Mouse (Mus musculus): ENCODE data around the gene Sohlh2. TPM values are rescaled to one million over a fixed set of nuclear protein-coding genes. Genes with fewer than 3 reads are reported as not detected.
A peak's percentile ranks its signal among the peaks of the same experiment; 100 is the strongest.

Sohlh2 gene
- polyA plus RNA-seq (2016; fragmentation: Nextera tagmentation; extraction: Ambion mirVana) = not detected in 2 replicates

GRCm38 (mm10) chr3:55181766-55182165, at the start of gene Sohlh2:
Sohlh2 (plus strand) TSS chr3:55182028.
- 0 out of 2 replicates have a peak, but pooled peaks have one; percentile 47 for ATAC-seq (ENCODE audit: insufficient number of reproducible peaks, insufficient read depth, low FRiP score, low TSS enrichment)
- Histone ChIP-seq H3K4me1 (no peaks in the 10 kb centered on the region), H3K9ac (no peak within 1 kb of the TSS), H3K9me3 (no peaks in the 10 kb centered on the region), H3K4me3 (no peak within 1 kb of the TSS), H3K27ac (no peak within 1 kb of the TSS), H3K36me3 (no peaks in the 10 kb centered on the region), H3K27me3 (no peaks in the 10 kb centered on the region), H3K4me2 (replicated peaks) (no peak within 1 kb of the TSS)
- WGBS = 94% methylated on average over 22 of the region's 22 CpGs

- H3K36me3 ChIP-seq = peaks cover 48% of the 10 kb centered on the region
Measured at GRCm38 (mm10) chr3:55137039-55137438, 44.8 kb upstream of the Sohlh2 start, which contains the start of gene Ccdc169. Ccdc169 (plus strand) TSS chr3:55137339.

GRCm38 (mm10) chr3:55139837-55140236, 42.0 kb upstream of the Sohlh2 start:
- H3K27me3 ChIP-seq = no peaks in the 10 kb centered on the region
- peaks cover 26% of the 10 kb centered on the region for H3K36me3 ChIP-seq
- 93% methylated on average over 12 of the region's 12 CpGs for WGBS
- H3K9me3 ChIP-seq = no peaks in the 10 kb centered on the region
- no peak overlapping the region for H3K4me3 ChIP-seq
- no peak overlapping the region for H3K4me2 ChIP-seq (replicated peaks)
- H3K9ac ChIP-seq = no peak overlapping the region
- no peak for ATAC-seq (ENCODE audit: insufficient number of reproducible peaks, insufficient read depth, low FRiP score, low TSS enrichment)
- no peak overlapping the region for H3K27ac ChIP-seq
- no peaks in the 10 kb centered on the region for H3K4me1 ChIP-seq

More at GRCm38 (mm10) chr3:55137039-55137438, 44.8 kb upstream of the Sohlh2 start, which contains the start of gene Ccdc169:
- H3K9me3 ChIP-seq = no peaks in the 10 kb centered on the region
- H3K27ac ChIP-seq = no peak within 1 kb of the TSS
- no peaks in the 10 kb centered on the region for H3K4me1 ChIP-seq
- no peak within 1 kb of the TSS for H3K4me2 ChIP-seq (replicated peaks)
- no peaks in the 10 kb centered on the region for H3K27me3 ChIP-seq
- ATAC-seq (ENCODE audit: insufficient number of reproducible peaks, insufficient read depth, low FRiP score, low TSS enrichment) = no peak
- H3K9ac ChIP-seq = no peak within 1 kb of the TSS
- no peak within 1 kb of the TSS for H3K4me3 ChIP-seq

- no peak for ATAC-seq (ENCODE audit: insufficient number of reproducible peaks, insufficient read depth, low FRiP score, low TSS enrichment)
- Histone ChIP-seq H3K9ac (no peak overlapping the region), H3K9me3 (no peaks in the 10 kb centered on the region), H3K36me3 (peaks cover 13% of the 10 kb centered on the region), H3K27ac (no peak overlapping the region), H3K4me2 (replicated peaks) (no peak overlapping the region), H3K4me3 (no peak overlapping the region), H3K27me3 (no peaks in the 10 kb centered on the region), H3K4me1 (no peaks in the 10 kb centered on the region)
- WGBS = 39% methylated on average over 2 of the region's 2 CpGs
Measured at GRCm38 (mm10) chr3:55141401-55141800, 40.4 kb upstream of the Sohlh2 start.

GRCm38 (mm10) chr3:55144916-55145315, 36.9 kb upstream of the Sohlh2 start:
- Histone ChIP-seq H3K27me3 (no peaks in the 10 kb centered on the region), H3K36me3 (no peaks in the 10 kb centered on the region), H3K9me3 (no peaks in the 10 kb centered on the region), H3K9ac (no peak overlapping the region), H3K4me3 (no peak overlapping the region), H3K4me2 (replicated peaks) (no peak overlapping the region), H3K4me1 (peaks cover 4% of the 10 kb centered on the region; the same call in 1 of the 2 replicates), H3K27ac (no peak overlapping the region)
- WGBS = 81% methylated on average over 4 of the region's 4 CpGs
- ATAC-seq (ENCODE audit: insufficient number of reproducible peaks, insufficient read depth, low FRiP score, low TSS enrichment) = no peak

GRCm38 (mm10) chr3:55146441-55146840, 35.4 kb upstream of the Sohlh2 start:
- no peaks in the 10 kb centered on the region for H3K36me3 ChIP-seq
- no peak overlapping the region for H3K4me2 ChIP-seq (replicated peaks)
- H3K4me3 ChIP-seq = no peak overlapping the region
- 55% methylated on average over 6 of the region's 6 CpGs for WGBS
- H3K27ac ChIP-seq = no peak overlapping the region
- H3K9ac ChIP-seq = no peak overlapping the region
- no peaks in the 10 kb centered on the region for H3K9me3 ChIP-seq
- no peaks in the 10 kb centered on the region for H3K27me3 ChIP-seq
- no peak for ATAC-seq (ENCODE audit: insufficient number of reproducible peaks, insufficient read depth, low FRiP score, low TSS enrichment)
- peaks cover 4% of the 10 kb centered on the region; the same call in 1 of the 2 replicates for H3K4me1 ChIP-seq

GRCm38 (mm10) chr3:55147156-55147555, 34.7 kb upstream of the Sohlh2 start:
- Histone ChIP-seq H3K4me1 (peaks cover 4% of the 10 kb centered on the region; the same call in 1 of the 2 replicates), H3K9me3 (no peaks in the 10 kb centered on the region), H3K4me2 (replicated peaks) (no peak overlapping the region), H3K27me3 (no peaks in the 10 kb centered on the region), H3K27ac (no peak overlapping the region), H3K9ac (no peak overlapping the region), H3K36me3 (no peaks in the 10 kb centered on the region), H3K4me3 (no peak overlapping the region)
- WGBS = 84% methylated on average over 2 of the region's 2 CpGs
- no peak for ATAC-seq (ENCODE audit: insufficient number of reproducible peaks, insufficient read depth, low FRiP score, low TSS enrichment)

- H3K27me3 ChIP-seq = no peaks in the 10 kb centered on the region
- H3K4me1 ChIP-seq = peaks cover 4% of the 10 kb centered on the region; the same call in 1 of the 2 replicates
- no peak overlapping the region for H3K4me3 ChIP-seq
- WGBS = 13% methylated on average over 3 of the region's 3 CpGs
- H3K27ac ChIP-seq = no peak overlapping the region
- H3K9ac ChIP-seq = no peak overlapping the region
- ATAC-seq (ENCODE audit: insufficient number of reproducible peaks, insufficient read depth, low FRiP score, low TSS enrichment) = no peak
- H3K36me3 ChIP-seq = no peaks in the 10 kb centered on the region
- H3K4me2 ChIP-seq (replicated peaks) = no peak overlapping the region
- no peaks in the 10 kb centered on the region for H3K9me3 ChIP-seq
Measured at GRCm38 (mm10) chr3:55148091-55148490, 33.7 kb upstream of the Sohlh2 start.

- Histone ChIP-seq H3K9me3 (no peaks in the 10 kb centered on the region), H3K27me3 (no peaks in the 10 kb centered on the region), H3K27ac (no peak overlapping the region), H3K4me3 (no peak overlapping the region), H3K4me2 (replicated peaks) (no peak overlapping the region), H3K9ac (no peak overlapping the region), H3K4me1 (peaks cover 4% of the 10 kb centered on the region; the same call in 1 of the 2 replicates), H3K36me3 (no peaks in the 10 kb centered on the region)
- WGBS = 44% methylated on average over 7 of the region's 7 CpGs
- ATAC-seq (ENCODE audit: insufficient number of reproducible peaks, insufficient read depth, low FRiP score, low TSS enrichment) = no peak
Measured at GRCm38 (mm10) chr3:55151656-55152433, 30.0 kb upstream of the Sohlh2 start.

GRCm38 (mm10) chr3:55152673-55153334, 29.0 kb upstream of the Sohlh2 start:
- peaks cover 4% of the 10 kb centered on the region; the same call in 1 of the 2 replicates for H3K4me1 ChIP-seq
- no peak for ATAC-seq (ENCODE audit: insufficient number of reproducible peaks, insufficient read depth, low FRiP score, low TSS enrichment)
- 56% methylated on average over 6 of the region's 6 CpGs for WGBS
- H3K27me3 ChIP-seq = no peaks in the 10 kb centered on the region
- H3K9ac ChIP-seq = no peak overlapping the region
- H3K4me3 ChIP-seq = no peak overlapping the region
- H3K9me3 ChIP-seq = no peaks in the 10 kb centered on the region
- H3K4me2 ChIP-seq (replicated peaks) = no peak overlapping the region
- H3K27ac ChIP-seq = no peak overlapping the region
- H3K36me3 ChIP-seq = no peaks in the 10 kb centered on the region

- ATAC-seq (ENCODE audit: insufficient number of reproducible peaks, insufficient read depth, low FRiP score, low TSS enrichment) = no peak
- Histone ChIP-seq H3K9me3 (no peaks in the 10 kb centered on the region), H3K27me3 (no peaks in the 10 kb centered on the region), H3K9ac (no peak overlapping the region), H3K36me3 (no peaks in the 10 kb centered on the region), H3K4me3 (no peak overlapping the region), H3K4me1 (no peaks in the 10 kb centered on the region), H3K27ac (no peak overlapping the region), H3K4me2 (replicated peaks) (no peak overlapping the region)
- WGBS = 93% methylated on average over 7 of the region's 7 CpGs
Measured at GRCm38 (mm10) chr3:55154163-55154562, 27.7 kb upstream of the Sohlh2 start.

- Histone ChIP-seq H3K4me1 (no peaks in the 10 kb centered on the region), H3K9ac (no peak overlapping the region), H3K27ac (no peak overlapping the region), H3K36me3 (no peaks in the 10 kb centered on the region), H3K27me3 (no peaks in the 10 kb centered on the region), H3K9me3 (no peaks in the 10 kb centered on the region), H3K4me3 (no peak overlapping the region), H3K4me2 (replicated peaks) (no peak overlapping the region)
- WGBS = 68% methylated on average over 5 of the region's 5 CpGs
- no peak for ATAC-seq (ENCODE audit: insufficient number of reproducible peaks, insufficient read depth, low FRiP score, low TSS enrichment)
Measured at GRCm38 (mm10) chr3:55157413-55157812, 24.4 kb upstream of the Sohlh2 start.
